ENCODE assay signal across 8 mouse cellular contexts in the genomic region with DNA sequence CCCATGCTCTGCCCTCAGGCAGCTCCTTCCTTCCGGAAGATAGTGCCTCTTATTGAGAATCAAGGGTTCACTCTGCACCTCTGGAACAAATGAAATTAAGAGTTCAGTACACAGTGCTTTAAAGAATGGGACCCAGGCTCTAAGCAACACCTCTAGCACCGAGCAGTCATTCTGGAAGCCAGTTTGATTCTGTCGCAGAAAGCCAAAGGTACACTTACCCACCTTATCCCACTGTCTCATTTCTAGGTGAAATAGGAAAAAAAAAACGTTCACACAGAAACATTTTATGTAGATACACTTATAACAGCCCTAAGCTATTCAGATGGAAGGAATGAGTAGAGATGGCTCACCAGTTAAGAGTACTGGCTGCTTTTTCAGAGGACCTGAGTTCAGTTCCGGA. TPM values are rescaled to one million over a fixed set of nuclear protein-coding genes. Genes with fewer than 3 reads are reported as not detected.
DNase-seq lines count a peak whose midpoint lies in the region; ATAC-seq and TF ChIP-seq lines count a peak whose summit lies in the region.

Gene Ephx4 (plus strand): TSS at position 301 of the 400 bp plus-strand sequence.

- no peaks in the 10 kb centered on the region for H3K9me3 ChIP-seq in heart, embryonic 10.5 days
- H3K9me3 ChIP-seq in limb, embryonic 11.5 days (ENCODE audit: control insufficient read depth, low read length) = no peaks in the 10 kb centered on the region
- no peaks in the 10 kb centered on the region for H3K9me3 ChIP-seq in stomach, postnatal 0 days (ENCODE audit: control insufficient read depth, low read length)

- no peaks in the 10 kb centered on the region for H3K36me3 ChIP-seq in heart, embryonic 10.5 days
- no peaks in the 10 kb centered on the region for H3K36me3 ChIP-seq in limb, embryonic 11.5 days (ENCODE audit: control insufficient read depth, insufficient read depth, low read length)
- H3K36me3 ChIP-seq in stomach, postnatal 0 days (ENCODE audit: control insufficient read depth, insufficient read depth, low read length) = no peaks in the 10 kb centered on the region

- peak within 1 kb of the TSS; percentile 78 for H3K4me3 ChIP-seq in heart, embryonic 10.5 days
- H3K4me3 ChIP-seq in limb, embryonic 11.5 days (ENCODE audit: low read depth, low read length) = peak within 1 kb of the TSS; percentile 58
- peak within 1 kb of the TSS; percentile 48 for H3K4me3 ChIP-seq in stomach, postnatal 0 days (ENCODE audit: low read depth, low read length)

- H3K27me3 ChIP-seq in heart, embryonic 10.5 days (ENCODE audit: insufficient read depth, poor library complexity, severe bottlenecking) = peaks cover 38% of the 10 kb centered on the region
- H3K27me3 ChIP-seq in limb, embryonic 11.5 days (ENCODE audit: control insufficient read depth, insufficient read depth, low read length) = peaks cover 21% of the 10 kb centered on the region
- H3K27me3 ChIP-seq in stomach, postnatal 0 days (ENCODE audit: control insufficient read depth, insufficient read depth, low read length) = no peaks in the 10 kb centered on the region; the same call in 1 of the 2 replicates

- H3K4me2 ChIP-seq in limb, embryonic 11.5 days (ENCODE audit: low read depth, severe bottlenecking) = peak within 1 kb of the TSS; percentile 99
- peak within 1 kb of the TSS; percentile 76 for H3K4me2 ChIP-seq in stomach, postnatal 0 days (replicated peaks; ENCODE audit: low read depth)

- no peak for TF ChIP-seq CTCF in stomach, postnatal 0 days (IDR thresholded peaks at IDR 0.05; ENCODE audit: low read depth)

- peaks cover 15% of the 10 kb centered on the region for H3K4me1 ChIP-seq in heart, embryonic 10.5 days
- no peaks in the 10 kb centered on the region for H3K4me1 ChIP-seq in limb, embryonic 11.5 days (ENCODE audit: control insufficient read depth, insufficient read depth, low read length)
- H3K4me1 ChIP-seq in stomach, postnatal 0 days (replicated peaks; ENCODE audit: control insufficient read depth, insufficient read depth) = no peaks in the 10 kb centered on the region

- TF ChIP-seq EP300 in stomach, postnatal 0 days (optimal IDR thresholded peaks at IDR 0.05) = no peak

- H3K27ac ChIP-seq in heart, embryonic 10.5 days = peak within 1 kb of the TSS; percentile 81
- H3K27ac ChIP-seq in limb, embryonic 11.5 days (replicated peaks; ENCODE audit: low read depth, low read length) = no peak within 1 kb of the TSS
- H3K27ac ChIP-seq in stomach, postnatal 0 days (replicated peaks) = peak within 1 kb of the TSS; percentile 56; the same call in 1 of the 2 replicates

- WGBS in heart, embryonic 10.5 days = 25% methylated on average over 5 of the region's 5 CpGs
- WGBS in limb, embryonic 11.5 days = 23% methylated on average over 5 of the region's 5 CpGs
- WGBS in stomach, postnatal 0 days = 31% methylated on average over 5 of the region's 5 CpGs

- no peak for ATAC-seq in limb, embryonic 11.5 days (ENCODE audit: insufficient number of reproducible peaks, low FRiP score, low TSS enrichment, low read depth)
- no peak for ATAC-seq in stomach, postnatal 0 days (ENCODE audit: low FRiP score, low TSS enrichment)

- intact Hi-C loops in heart, postnatal 10 days (cut with DNase I) = no loop called here

- DNase-seq in heart, embryonic 10.5 days (ENCODE audit: low spot score) = no peak
- no peak for DNase-seq in heart, postnatal 10 days
- peak; percentile 10 for DNase-seq in thymus, postnatal 0 days (ENCODE audit: low spot score)
- no peak for DNase-seq in thymus, postnatal 36 days
- DNase-seq in limb, embryonic 11.5 days (ENCODE audit: low spot score) = no peak
- no peak for DNase-seq in stomach, postnatal 0 days (ENCODE audit: low spot score)
- DNase-seq in urinary bladder, adult 2 months (ENCODE audit: low spot score) = no peak
- no peak for DNase-seq in Muller cell, postnatal 12 days (ENCODE audit: inconsistent ontology term)

- H3K9ac ChIP-seq in limb, embryonic 11.5 days (ENCODE audit: low read length) = peak within 1 kb of the TSS; percentile 71
- H3K9ac ChIP-seq in stomach, postnatal 0 days (ENCODE audit: low read length) = peak within 1 kb of the TSS; percentile 70

RNA-seq across cellular contexts. Expression of gene Ephx4, which starts in this region (rescaled TPM):
- polyA plus RNA-seq in heart, embryonic 10.5 days (2016; fragmentation: Nextera tagmentation; extraction: Ambion mirVana) = 0.58 and 0.72 TPM in 2 replicates
- under 1 TPM in 1 of 2 experiments, not detected in 1; 0.45 TPM for total RNA-seq in heart, postnatal 10 days (2021)
- 1.6 and 2.3 TPM in 2 replicates for polyA plus RNA-seq in thymus, postnatal 0 days (2015; fragmentation: Nextera tagmentation; extraction: Ambion mirVana)
- 0.64 and 0.72 TPM in 2 replicates for polyA plus RNA-seq in limb, embryonic 11.5 days (2014; fragmentation: Nextera tagmentation; extraction: Ambion mirVana)
- 4.7 and 6.1 TPM in 2 replicates for polyA plus RNA-seq in stomach, postnatal 0 days (2015; fragmentation: Nextera tagmentation; extraction: Ambion mirVana)
- 0.40 and 0.70 TPM in 2 replicates for polyA plus RNA-seq in urinary bladder, adult 2 months (2012; rRNA removed)
